Mouse (Mus musculus): ENCODE results near the gene Trabd.

Trabd gene

GRCm38 (mm10) chr15:89074613-89075477 lies at the start of gene Trabd:
Gene Trabd (plus strand): TSS chr15:89075124.
- no peak for DNase-seq

- DNase-seq: no peak
These were observed 30.5 kb upstream of the Trabd start for GRCm38 (mm10) chr15:89044381-89044780.

DNA sequence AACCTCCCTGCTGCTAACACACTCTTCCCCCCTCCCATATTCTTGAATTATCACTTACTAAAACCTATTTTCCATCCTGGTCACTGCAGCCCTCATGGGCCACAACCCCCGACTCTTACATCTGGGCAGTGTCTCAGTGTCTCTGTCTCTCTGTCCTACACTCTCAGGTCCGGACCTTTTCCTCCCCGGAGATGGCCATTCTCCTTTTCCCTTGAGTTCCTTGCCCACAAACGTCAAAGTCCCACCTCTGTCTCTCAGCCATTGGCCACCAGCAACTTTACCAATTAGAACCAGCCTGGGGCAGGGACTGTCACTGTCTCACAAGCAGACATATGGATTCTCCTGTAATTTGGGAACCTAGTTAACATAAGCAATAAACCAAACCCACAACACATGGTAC lies 28.6 kb upstream of the Trabd start:
- no peak for DNase-seq

DNA sequence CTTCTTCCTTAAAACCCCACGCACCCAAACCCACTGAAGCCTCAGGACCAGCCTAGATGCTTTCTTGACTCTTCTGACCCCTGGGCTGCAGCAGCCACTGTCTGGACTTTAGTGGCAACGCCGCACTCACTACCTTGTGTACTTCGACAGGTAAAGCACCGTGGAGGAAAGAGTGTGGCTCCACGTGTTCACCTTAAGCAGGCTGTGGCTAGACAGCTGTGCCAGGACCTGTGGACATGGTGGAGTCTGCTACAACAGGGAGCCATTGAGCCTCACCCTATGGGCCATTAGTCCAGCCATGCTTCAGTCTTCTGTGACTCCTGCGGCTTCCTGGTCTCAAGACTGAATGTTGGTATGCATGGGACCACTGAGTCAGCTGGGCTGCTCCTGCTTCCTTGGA lies 20.3 kb upstream of the Trabd start:
- no peak for DNase-seq

GRCm38 (mm10) chr15:89058736-89059135 lies 16.2 kb upstream of the Trabd start:
- DNase-seq: no peak

DNA sequence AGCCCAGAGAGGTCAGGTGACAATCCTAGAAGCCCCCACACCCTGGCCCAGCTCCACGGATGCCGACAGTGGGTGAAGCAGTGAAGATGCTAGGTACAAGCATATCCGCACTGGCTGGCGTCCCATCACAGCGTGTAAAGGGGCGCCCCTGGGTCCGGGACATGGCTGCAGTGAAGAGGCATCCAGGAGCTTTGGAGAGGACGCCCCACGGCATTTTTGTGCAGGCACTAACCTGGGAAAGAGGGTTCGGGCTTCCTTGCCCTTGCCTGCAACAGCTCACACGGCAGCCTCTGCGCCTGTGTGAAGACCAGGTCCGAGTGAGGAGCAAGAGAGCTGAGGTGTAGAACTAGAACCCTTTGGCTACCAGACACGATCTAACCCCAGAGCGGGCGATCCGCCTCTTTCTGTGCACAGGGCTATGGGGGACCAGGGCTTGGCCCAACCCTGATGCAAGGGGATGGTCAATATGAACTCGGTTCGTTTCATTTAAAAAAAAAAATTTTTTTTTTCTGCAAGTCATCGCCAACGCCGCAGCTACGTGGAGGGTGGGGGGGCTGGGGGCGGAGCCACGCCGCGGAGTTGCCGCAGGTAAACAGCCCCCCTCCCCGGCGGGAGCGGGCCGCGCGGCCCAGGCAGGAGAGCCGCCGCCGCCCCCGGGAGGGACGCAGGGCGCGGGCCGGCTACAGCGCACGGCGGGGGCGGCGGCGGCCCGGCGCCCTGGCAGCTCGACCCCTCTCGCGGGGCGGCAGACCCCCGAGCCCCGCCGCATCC lies 15.6 kb upstream of the Trabd start, which contains the start of gene Panx2:
TSS of gene Panx2 (plus strand) at position 574 of the 771 bp plus-strand sequence.
- DNase-seq: no peak

- DNase-seq: no peak
These were observed 14.8 kb upstream of the Trabd start for GRCm38 (mm10) chr15:89060032-89060681.

DNA sequence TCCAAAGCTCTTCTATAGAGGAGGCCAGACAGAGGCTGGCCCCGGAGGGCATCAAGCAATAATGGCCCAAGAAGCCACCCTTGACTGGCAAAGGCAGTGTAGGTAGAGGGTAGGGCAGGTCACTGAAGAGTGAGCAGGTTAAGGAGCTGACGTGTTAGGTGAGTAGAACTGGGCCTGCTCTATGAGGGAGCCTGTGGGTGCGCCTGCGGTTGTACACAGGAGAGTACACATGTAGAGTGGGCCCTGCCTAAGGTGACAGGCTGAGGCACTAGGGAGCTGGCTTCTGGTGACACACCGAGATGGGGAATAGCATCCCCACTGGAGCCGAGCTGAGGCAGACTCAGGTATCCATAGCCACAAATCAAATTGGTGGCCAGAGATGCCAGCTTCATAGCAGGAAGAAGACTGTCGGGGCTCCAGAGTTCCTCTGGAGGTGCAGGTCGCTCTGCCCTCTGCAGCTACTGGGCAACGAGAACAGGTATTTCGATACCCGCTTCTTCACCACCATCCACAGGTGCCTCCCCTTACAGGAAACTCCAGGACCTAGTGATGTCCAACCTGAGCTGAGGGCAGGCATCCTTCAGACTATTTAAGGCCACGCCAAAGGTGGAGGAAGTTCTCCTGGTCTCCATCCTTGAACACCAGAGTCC lies 14.0 kb upstream of the Trabd start:
- DNase-seq: no peak

DNA sequence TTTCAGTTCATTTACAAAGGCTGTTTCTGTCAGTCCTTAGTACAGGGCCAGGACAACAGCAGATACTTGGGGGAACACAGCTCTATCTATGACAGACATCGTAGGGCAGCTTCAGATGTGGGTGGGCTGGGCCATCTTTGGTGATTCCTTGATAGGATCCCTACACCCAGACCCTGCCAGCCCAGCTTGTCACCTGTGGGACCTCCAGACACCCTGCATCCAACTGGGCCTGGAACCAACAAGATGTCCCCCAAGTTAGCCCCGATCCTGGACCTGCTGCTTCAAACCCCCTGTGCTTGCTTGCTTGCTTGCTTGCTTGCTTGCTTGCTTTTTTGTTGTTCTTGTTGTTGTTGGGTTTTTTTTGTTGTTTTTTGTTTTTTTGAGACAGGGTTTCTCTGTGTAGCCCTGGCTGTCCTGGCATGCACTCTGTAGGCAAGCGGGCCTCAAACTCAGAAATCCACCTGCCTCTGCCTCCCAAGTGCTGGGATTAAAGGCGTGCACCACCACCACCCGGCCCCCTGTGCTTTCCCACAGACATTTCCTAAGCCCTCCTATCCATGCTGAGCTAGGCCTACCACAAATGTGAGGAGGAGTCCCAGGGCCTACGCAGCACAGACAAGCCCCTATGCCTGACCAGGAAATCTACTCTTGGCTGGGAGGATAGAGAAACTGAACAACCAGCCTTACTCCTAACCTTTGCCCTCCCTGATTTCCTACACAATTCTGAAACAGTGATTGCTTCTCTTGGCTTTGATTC lies 13.0 kb upstream of the Trabd start:
- DNase-seq: no peak

DNA sequence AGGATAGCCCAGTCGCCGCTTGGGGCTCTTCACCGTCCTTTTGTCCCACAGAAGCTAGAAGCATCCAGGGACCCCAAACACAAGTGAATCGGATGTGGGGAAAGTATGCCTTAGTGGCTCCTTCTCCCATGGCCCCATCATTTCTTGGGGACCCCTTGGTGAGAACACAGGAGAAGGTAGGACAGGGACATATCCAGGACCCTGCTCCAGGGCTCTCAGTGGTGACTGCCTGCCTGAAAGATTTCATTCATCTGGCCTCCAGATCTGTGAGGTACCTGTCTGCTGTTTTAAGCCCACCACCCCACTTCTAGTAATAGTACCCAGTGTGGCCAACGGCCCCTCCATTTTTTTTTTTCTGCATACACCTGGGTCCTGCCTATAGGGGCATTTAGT lies 12.4 kb upstream of the Trabd start:
- DNase-seq: no peak

DNA sequence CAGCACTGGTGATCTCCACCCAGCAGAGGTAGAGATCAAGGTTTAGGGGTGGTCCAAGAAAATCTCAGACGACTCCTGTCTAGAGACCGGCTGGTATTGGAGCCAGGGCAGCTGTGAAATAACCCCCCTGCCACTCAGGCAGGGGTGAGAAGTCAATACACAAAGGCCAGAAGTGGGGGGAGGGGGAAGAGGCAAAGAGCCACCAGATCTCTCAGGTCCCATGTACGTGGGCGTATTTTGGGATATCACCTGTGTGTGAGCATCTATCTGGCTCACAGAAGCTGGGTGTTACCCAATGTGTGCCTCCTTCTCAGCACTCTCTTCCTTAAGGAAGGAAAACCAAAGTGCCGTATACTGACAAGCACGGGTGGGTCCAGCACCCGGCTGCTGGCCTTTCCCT lies 11.9 kb upstream of the Trabd start:
- DNase-seq: no peak

GRCm38 (mm10) chr15:89063536-89063935 lies 11.4 kb upstream of the Trabd start:
- DNase-seq: no peak

- no peak for DNase-seq
These were observed 10.0 kb upstream of the Trabd start for GRCm38 (mm10) chr15:89064891-89065290.

DNA sequence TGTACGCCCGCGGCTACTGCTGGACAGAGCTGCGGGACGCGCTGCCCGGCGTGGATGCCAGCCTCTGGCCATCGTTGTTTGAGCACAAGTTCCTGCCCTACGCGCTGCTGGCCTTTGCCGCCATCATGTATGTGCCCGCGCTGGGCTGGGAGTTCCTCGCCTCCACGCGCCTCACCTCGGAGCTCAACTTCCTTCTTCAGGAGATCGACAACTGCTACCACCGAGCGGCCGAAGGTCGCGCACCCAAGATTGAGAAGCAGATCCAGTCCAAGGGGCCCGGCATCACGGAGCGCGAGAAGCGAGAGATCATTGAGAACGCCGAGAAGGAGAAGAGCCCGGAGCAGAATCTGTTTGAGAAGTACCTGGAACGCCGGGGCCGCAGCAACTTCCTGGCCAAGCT lies 7.3 kb upstream of the Trabd start:
- no peak for DNase-seq

DNA sequence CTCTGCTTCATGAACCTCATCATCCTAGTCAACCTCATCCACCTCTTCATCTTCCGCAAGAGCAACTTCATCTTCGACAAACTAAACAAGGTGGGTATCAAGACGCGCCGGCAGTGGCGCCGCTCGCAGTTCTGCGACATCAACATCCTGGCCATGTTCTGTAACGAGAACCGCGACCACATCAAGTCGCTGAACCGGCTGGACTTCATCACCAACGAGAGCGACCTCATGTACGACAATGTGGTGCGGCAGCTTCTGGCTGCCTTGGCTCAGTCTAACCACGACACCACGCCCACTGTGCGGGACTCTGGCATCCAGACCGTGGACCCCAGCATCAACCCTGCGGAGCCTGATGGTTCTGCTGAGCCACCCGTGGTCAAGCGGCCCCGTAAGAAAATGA lies 6.7 kb upstream of the Trabd start:
- no peak for DNase-seq

DNA sequence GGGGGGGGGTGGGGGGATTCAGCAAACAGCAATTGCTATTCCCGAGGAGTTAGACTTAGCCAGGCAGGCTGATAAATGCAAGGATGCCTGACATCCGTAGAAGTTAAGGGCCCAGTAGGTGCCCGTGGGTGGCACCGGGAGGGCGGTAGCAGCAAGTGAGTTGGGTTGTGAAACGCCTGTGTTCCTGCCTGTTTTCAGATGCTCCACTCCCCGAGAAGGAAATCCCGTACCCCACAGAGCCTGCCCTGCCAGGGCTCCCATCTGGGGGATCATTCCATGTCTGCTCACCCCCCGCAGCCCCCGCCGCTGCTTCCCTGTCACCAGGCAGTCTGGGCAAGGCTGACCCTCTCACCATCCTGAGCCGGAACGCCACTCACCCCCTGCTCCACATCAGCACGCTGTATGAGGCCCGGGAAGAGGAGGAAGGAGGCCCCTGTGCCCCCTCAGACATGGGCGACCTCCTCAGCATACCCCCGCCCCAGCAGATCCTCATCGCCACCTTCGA lies 5.5 kb upstream of the Trabd start:
- no peak for DNase-seq

DNA sequence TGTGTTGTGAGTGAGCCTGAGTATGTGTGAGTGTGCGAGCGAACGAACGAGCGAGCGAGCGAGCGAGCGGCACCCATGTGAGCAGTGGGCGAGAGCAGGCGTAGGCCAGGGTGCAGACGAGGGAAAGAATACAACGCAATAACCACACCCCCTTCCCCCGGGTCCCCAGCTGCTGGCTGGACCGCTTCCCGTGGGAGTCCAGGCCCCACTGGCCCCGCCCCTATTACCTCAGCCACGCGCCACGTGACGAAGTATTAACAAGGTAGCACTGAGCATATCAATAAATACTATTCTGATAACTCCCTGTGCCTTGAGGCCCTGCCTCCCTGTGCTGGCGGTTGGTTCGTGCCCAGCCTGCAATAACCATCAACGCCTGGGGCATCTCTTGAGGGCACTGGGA lies 4.3 kb upstream of the Trabd start:
- DNase-seq: no peak

- DNase-seq: no peak
These were observed 826 bp upstream of the Trabd start for GRCm38 (mm10) chr15:89073993-89074603.

DNA sequence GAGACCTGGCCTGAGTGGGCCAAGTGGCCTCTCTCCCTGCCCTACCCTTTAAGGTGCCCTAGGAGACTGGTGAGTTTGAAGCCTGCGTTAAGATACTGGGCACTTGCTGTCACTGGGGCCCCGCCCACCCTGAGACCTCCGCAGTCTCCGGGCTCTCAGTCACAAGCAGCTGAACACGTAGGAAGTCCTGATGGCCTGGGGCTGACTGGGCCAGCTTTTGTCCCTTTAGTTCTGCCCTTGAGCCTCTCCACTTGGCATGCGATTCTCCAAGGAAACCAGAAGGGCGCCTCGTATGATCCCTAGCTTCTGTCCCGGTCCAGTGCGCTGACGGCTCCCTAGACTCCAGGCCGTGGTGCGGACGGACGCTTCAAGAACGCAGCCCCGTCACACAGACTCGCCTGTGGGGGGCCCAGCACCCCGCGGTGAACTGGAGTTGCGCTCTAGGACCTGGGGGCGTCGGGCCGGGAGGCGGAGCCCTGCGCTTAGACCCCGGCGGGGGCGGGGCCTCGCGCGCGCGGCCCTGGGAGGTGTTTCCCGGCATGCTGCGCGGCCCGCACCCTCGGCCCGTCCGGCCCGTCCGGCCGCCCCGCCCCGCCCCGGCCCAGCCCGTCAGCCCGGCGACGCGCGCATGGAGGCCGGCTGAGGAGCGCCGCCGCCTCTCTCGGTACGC lies 689 bp downstream of the Trabd start:
- peak; percentile 93 for DNase-seq

DNA sequence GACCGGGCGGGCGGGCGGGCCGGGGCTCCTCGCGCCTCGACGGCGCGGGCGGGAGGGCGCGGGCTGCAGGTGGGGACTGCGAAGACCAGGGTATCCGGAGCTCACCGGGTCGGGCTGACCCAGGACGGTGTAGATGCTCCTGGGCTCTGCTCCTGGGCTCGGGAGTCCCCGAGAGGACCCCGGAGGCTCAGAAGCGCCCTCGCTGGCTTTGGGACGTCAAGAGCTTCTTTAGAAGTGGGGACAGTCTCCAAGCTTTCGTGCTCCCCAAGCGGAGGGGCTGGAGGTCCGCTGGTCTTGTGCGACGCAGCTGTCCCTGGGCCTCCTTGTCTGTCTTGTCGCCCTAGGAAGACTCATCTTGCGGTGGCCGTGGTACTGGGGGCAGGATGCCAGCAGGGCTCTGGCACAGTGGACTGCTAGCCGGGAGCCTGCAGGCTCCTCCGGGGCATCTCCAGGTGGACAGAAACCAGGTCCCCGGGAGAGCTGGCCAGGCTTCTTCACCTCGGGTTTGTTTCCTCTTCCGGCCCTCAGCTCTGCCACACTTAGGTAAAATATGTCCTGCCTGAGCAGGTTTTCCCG lies 1.3 kb downstream of the Trabd start:
- peak; percentile 63 for DNase-seq

Measured in lung, postnatal 10 days (tissue).